Mouse (Mus musculus) thymus, postnatal 0 days (tissue): ENCODE measurements around the gene Ttc7. TPM values are rescaled to one million over a fixed set of nuclear protein-coding genes. Genes with fewer than 3 reads are reported as not detected.
A peak's percentile ranks its signal among the peaks of the same experiment; 100 is the strongest.

Source experiments
- DNase-seq: peaks from one replicate; pipeline ENCODE4 v3.0.0-alpha.2; 2015; ENCODE audit warnings: low spot score
- polyA plus RNA-seq: library from polyadenylated mRNA; unstranded; fragments of >200 nt; fragmentation: Nextera tagmentation; extraction: Ambion mirVana; gene quantifications from 2 replicates; pipeline ENCODE4 v1.2.1, GENCODE M21; 2015

Gene Ttc7
- polyA plus RNA-seq: 31.2 and 33.5 TPM in 2 replicates

DNA sequence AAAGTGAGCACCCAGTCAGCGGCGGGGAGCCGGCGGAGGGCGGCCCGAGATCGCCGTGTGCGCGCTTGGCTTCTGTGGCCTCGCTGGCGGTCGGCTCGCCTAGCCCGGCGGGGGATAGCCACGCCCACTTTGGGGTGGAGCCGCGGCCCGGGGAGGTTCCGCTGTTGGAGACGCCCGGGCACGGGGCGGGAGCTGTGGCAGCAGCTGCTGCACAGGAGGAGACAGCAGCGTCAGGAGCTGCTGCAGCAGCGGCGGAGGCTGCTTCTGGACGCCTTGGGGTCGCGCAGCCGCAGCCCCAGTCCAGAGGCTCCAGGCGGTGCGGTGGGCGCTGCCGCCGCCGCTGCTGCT is at the start of gene Ttc7:
TSS of gene Ttc7 (plus strand) at position 181 of the 348 bp plus-strand sequence.
- DNase-seq: peak; percentile 95

GRCm38 (mm10) chr17:87235019-87235418 is 47.7 kb upstream of the Ttc7 start:
- no peak for DNase-seq

GRCm38 (mm10) chr17:87236725-87237650 is 45.7 kb upstream of the Ttc7 start:
- no peak for DNase-seq

DNA sequence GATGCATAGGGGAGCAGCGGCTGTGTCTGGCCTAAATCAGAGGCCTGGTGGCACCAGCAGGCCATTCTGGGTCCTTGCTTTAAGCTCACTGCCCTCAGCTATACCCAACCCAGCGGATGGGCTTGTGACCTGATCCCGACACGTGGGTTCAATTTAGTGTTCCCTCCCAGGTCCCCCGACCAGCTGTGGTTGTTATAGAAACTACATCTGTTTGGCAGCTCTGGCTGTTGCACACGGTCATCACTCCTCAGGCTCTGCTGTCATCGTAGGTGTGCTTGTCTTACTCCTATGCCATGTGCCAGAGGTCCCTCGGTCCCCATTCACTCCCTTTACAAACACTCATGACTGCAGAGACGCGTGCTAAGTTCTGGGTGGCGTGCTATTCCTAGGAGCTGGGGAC is 44.9 kb upstream of the Ttc7 start:
- DNase-seq: no peak

DNA sequence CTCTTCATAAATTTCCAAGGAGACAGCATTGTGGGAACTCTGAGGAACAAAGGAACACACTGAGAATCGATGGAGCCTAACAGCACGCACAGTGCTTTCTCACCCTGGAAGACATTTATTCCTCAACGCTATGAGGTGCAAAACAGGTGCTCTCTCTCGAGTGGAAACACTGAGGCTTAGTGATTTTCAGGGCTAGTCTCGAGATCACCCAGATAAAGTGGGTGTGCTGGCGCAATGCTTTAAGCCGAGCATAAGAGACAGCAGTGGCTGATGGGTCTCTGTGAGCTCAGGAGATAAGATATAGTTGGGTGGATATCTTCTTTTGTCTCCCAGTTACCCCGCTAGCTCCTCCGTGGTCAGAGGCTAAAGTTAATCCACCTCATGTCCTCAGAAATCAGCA is 36.6 kb upstream of the Ttc7 start:
- DNase-seq: no peak

- DNase-seq: no peak
These were observed 28.3 kb upstream of the Ttc7 start for GRCm38 (mm10) chr17:87254384-87254783.

GRCm38 (mm10) chr17:87255672-87256071 is 27.0 kb upstream of the Ttc7 start:
- DNase-seq: no peak

DNA sequence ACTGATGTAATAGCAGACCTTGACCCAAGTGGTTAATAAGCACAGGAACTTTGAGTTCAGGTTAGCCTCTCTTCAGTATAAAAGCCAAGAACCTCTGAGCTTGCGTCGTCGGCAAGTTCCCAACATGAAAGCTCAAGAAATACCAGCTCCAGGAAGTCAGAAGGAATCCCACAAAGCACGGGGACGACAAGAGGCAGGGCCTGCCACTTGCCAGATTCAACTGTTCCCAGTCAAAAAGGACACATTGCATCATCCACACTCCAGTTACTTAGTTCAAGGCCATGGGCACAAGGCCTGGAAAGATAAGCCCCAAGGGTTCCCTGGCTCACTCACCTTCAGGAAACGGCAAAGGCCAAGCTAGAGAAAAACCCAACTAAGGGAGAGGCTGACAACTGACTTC is 19.3 kb upstream of the Ttc7 start:
- DNase-seq: no peak

DNA sequence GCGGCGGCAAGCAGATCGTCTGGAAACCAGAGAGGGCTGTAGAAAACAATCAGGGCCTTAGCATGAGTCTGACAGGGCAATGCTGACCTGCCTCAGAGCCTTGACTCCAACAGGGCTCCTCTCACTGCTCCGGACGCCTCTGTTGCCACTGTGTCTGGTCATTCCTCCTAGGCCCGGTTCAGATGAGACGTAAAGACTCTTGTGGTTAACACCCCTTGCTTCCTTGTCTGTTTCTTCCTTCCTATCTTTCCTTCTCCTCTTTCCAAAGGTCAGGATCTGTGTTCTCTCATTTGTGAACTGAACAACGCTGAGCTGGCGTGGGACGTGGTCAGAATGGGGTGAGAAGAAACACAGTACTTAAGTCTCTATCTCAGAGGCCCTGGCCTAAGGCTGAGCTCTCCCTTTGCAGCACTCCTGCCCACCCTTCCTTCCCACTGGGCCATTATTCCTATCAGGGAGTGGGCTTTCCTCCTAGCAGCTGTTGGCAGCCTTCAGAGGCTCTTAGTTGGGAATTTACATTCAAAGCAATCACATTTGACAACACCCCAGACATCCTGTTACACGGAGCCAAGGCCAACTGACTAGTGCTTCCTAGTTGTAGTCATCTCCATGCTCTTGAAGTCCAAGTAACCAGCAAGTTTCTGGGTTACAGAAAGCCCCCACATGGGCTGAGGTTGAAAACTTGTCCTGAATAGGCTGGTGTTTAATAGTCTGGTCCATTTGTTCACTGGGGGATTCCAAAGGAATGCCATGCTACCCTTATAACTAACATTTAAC is 18.4 kb upstream of the Ttc7 start:
- DNase-seq: no peak

- no peak for DNase-seq
These were observed 17.5 kb upstream of the Ttc7 start for GRCm38 (mm10) chr17:87264927-87265791.

GRCm38 (mm10) chr17:87265792-87266186 is 16.9 kb upstream of the Ttc7 start, which contains the start of gene Mcfd2:
Gene Mcfd2 (minus strand): TSS chr17:87265935.
- peak; percentile 90 for DNase-seq

- no peak for DNase-seq
These were observed 13.2 kb upstream of the Ttc7 start for GRCm38 (mm10) chr17:87269454-87269853.

- no peak for DNase-seq
These were observed 7.0 kb upstream of the Ttc7 start for GRCm38 (mm10) chr17:87275363-87276341.

- DNase-seq: peak; percentile 87
These were observed 530 bp upstream of the Ttc7 start for GRCm38 (mm10) chr17:87282007-87282705.

DNA sequence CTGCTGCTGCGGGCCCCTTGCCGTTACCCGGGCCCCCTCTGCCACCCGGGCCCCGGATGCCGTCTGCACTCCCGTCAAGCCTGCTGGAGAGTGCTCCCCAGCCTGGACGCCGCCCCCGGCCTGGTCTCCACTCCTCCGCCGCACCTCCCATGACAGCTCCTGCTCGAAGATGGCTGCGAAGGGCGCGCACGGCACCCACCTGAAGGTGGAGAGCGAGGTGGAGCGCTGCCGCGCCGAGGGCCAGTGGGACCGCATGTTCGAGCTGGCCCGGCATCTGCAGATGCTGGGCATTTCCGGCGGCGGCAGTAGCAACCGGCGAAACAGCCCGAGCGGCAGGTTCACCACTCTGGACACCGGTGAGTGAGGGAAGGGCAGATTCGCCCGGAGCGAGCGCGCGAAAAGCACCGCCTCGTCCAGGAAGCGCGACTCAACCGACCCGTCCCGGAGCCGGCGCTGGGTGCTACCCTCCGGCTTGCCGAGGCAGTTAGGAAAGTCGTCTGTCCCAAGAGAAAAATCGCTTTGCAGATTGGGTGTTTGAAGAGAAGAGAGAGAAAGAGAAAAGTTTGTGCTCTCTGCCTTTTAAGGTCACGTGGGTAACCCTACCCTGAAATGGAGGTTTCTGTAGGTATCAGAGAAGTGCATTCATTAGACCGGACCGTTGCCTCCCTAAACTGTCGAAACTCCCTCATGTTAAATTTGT is 519 bp downstream of the Ttc7 start:
- DNase-seq: no peak

DNA sequence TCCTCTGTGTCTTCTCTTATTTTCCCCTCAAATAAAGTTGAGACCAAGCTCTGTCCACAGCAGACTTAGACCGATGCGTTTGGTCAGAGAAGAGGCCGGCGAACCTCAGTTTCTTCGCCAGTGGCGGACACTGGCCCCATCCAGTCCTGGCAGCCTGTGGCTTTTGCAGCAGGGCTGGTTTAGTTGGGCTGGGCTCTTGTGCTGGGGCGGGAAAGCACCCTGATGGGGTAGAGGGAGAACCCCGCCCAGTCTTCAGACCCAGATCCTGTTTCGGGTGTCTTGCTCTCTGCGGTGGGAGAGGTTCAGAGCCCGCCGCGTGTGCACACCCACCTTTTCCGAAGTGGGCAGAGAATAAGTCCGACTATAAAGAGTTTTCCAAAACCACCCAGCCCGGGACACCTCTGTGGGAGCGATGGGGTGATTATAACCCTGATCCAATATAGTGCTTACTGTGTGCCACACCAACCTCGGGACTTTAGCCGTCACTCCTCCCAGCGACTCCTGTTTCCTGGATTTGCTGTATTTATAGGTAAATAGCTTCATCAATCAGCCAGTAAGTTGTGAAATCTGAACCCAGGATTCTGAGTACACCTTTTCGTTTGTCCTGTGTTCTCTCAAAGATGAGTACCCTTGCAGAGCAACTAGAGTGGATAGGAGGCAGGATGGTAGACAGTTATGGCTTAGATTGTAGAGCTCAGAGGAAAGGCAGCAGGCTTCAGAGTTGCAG is 1.2 kb downstream of the Ttc7 start:
- DNase-seq: peak; percentile 52

DNA sequence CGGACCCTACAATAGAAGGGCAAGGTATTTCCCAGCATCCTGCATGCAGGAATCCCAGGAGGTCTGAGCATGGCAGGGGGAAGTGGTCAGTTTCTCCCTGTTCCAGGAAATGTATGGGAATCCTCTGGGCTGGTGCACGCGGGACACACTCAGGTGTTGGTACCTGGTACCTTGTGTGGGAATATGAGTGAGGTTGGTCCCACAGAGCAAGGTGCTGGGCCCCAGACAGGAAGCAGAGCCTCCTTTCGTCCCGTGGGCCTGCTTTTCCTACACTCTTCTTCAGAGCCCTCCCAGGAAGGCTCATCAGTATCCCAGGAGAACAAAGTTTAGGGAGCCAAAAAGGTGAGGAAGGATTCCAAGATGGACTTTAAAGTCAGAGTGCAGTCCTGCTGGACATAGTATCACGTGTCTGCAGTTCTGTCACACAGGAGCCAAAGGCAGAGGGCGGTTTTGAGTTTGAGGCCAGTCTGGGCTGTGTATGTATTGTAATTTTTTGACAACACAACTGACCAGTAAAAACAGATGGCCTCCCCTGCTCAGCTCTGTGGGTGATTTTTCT is 1.9 kb downstream of the Ttc7 start:
- no peak for DNase-seq
